ENCODE assay signal across 1 mouse cellular context in the genomic region with DNA sequence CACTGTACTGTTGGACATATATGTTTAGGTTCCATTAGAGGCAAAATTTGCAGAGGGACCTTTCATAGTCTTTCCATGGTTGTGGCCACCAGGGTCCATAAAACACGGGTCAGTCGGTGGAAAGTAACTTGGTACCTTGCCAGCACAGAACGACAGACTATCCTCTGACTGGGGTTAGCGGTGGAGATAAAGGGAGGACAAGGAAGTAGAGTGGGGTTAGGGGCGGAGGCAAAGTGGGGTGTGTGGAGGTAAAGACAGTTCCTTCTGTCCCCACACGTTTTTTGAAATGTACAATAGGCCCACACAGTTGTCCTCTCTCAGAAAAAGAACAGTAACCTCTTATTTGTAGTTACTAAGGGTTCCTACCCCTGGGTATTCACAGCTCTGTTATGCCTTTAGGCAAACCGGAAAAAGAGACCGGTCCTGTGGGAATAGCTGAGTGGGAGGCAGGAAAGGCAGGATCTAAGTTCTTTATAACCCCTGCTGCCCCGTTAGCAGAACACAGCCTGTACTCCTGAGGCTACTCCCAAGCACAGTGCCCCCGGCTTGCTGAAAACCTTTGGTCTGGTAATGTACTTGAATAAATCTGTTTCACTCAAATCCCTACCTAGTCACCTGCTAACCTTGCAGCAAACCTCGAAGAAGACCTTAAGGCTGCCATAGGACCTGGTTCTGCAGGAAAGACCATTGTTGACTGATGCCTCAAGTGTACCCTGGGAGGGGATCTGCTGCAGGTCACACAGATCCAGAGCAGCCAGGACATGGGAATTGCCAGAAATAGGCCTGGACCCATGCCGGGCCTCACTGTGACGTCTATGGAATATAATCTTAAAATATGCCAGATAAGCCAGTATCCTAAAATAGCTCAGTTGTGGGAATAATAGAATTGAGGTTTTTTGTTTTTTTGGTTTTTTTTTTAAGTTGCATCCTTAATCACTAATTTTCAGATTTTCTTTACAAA.
TF ChIP-seq lines count a peak whose summit lies in the region.

No protein-coding gene starts in this region.

TF ChIP-seq in MEL, 35 proteins besides CTCF, POLR2A, EP300 and RAD21 (continued from another document):
- TF ChIP-seq USF2 (IDR thresholded peaks at IDR 0.05; ENCODE audit: borderline replicate concordance in 1 of 2, insufficient read depth in 1 of 2, low read depth in 1 of 2, low read length in 2 of 2): no peak
- TF ChIP-seq MAX (IDR thresholded peaks at IDR 0.05; ENCODE audit: low read length): no peak; the same call in 1 of the 2 replicates
- TF ChIP-seq ZNF384 (IDR thresholded peaks at IDR 0.05; ENCODE audit: low read depth, low read length): no peak
- no peak for TF ChIP-seq MYB (IDR thresholded peaks at IDR 0.05; ENCODE audit: low read depth, low read length)
- peak; percentile 37; the same call in 1 of the 2 replicates for TF ChIP-seq TCF12 (IDR thresholded peaks at IDR 0.05; ENCODE audit: low read depth, low read length)
- TF ChIP-seq ZC3H11A (IDR thresholded peaks at IDR 0.05; ENCODE audit: low read depth, low read length): no peak
- no peak for TF ChIP-seq BHLHE40 (IDR thresholded peaks at IDR 0.05; ENCODE audit: borderline replicate concordance, low read depth, low read length)
- no peak for TF ChIP-seq SMC3 (IDR thresholded peaks at IDR 0.05; ENCODE audit: low read depth, low read length)
